Mouse (Mus musculus) thymus, adult 2 months (tissue): ENCODE measurements around the gene Dnajb4. TPM values are rescaled to one million over a fixed set of nuclear protein-coding genes. Genes with fewer than 3 reads are reported as not detected.

Experiments
- DNase-seq: peaks from one replicate; pipeline ENCODE4 v3.0.0; 2021
- H3K27ac ChIP-seq: fragments of 200-500 bp; 2 replicates; pipeline ENCODE4 v1.5.1; 2012; ENCODE audit warnings: low read length, control low read depth; ENCODE audit not compliant: control insufficient read depth, insufficient read depth
- H3K27me3 ChIP-seq: fragments of 200-500 bp; 2 replicates; pipeline ENCODE4 v1.6.1; 2012; ENCODE audit warnings: mild to moderate bottlenecking, low read length, moderate library complexity, mixed read lengths; ENCODE audit not compliant: control insufficient read depth, insufficient read depth
- H3K36me3 ChIP-seq: fragments of 200-500 bp; 2 replicates; pipeline ENCODE4 v1.6.1; 2012; ENCODE audit warnings: mild to moderate bottlenecking, low read length, moderate library complexity; ENCODE audit not compliant: control insufficient read depth, insufficient read depth
- H3K4me1 ChIP-seq: fragments of 200-500 bp; replicated peaks from 2 replicates; pipeline ENCODE4 v1.6.1; 2012; ENCODE audit warnings: low read length; ENCODE audit not compliant: control insufficient read depth, insufficient read depth
- H3K4me3 ChIP-seq: fragments of 200-500 bp; 2 replicates; pipeline ENCODE4 v1.5.1; 2012; ENCODE audit warnings: mild to moderate bottlenecking, low read length, control low read depth, moderate library complexity; ENCODE audit not compliant: control insufficient read depth, insufficient read depth
- CTCF ChIP-seq: fragments of 200-500 bp; IDR thresholded peaks from 2 replicates; pipeline ENCODE4 v1.5.1; 2012; ENCODE audit warnings: mild to moderate bottlenecking, control low read depth, low read length, moderate library complexity, borderline replicate concordance; ENCODE audit not compliant: control insufficient read depth, poor library complexity, insufficient read depth; ENCODE audit errors: extremely low read depth
- POLR2A ChIP-seq: fragments of 200-500 bp; IDR thresholded peaks from 2 replicates; pipeline ENCODE4 v1.6.1; 2012; ENCODE audit warnings: mild to moderate bottlenecking, low read length, control low read depth, moderate library complexity; ENCODE audit not compliant: control insufficient read depth, poor library complexity, insufficient read depth; ENCODE audit errors: extremely low read depth
- WGBS: fragments of 180-500 bp; shearing (Covaris S2); methylation state at CpG from one replicate; pipeline ENCODE4 v1.1.7; 2018; 5-methylcytosine and 5-hydroxymethylcytosine counted together
- polyA plus RNA-seq: library from polyadenylated mRNA; depleted of rRNA; stranded (reverse); fragments of >200 nt; gene quantifications from 2 replicates; pipeline ENCODE4 v1.2.3, GENCODE M21; 2012

Dnajb4 gene
- polyA plus RNA-seq, 1 experiment = 9.2 TPM

DNA sequence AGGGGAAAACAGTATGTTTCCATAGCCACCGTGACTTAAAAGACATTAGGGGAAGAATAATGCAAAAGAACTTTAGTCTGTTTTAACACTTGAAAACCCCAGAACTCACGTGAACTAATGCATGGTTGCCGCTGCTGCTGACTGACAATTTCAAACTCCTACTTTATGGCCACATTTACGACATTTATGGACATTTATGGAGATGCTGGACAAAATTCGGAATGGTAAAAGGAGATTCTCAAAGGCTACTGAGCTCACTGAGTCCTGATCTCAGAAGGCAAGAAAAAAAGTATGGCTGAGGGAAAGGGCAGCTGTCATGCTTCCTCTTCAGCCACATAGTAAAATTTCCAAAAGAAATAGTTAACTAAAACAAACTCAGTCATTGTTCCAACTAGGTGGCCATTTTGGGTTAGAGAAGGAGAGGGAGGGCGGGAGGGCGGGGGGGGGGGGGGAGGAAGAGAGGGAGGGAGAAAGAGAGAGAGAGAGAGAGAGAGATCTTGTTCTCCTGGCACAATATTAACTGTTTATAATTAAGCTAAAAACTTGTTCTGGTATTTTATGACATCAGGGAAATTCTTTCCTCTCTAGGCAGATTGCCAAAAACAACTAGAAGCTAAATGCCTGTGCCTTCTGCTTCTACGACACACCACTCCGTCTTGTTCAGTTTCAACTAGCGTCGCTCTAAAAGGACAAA lies 17.7 kb downstream of the Dnajb4 start:
- WGBS = 8% methylated on average over 11 of the region's 11 CpGs
- no peak for DNase-seq
- Histone ChIP-seq H3K27me3 (no peaks in the 10 kb centered on the region), H3K27ac (no peak overlapping the region; the same call in 1 of the 2 replicates), H3K4me3 (no peak overlapping the region), H3K4me1 (peaks cover 6% of the 10 kb centered on the region), H3K36me3 (no peaks in the 10 kb centered on the region; the same call in 1 of the 2 replicates)
- TF ChIP-seq POLR2A = no peak
- TF ChIP-seq CTCF = no peak

DNA sequence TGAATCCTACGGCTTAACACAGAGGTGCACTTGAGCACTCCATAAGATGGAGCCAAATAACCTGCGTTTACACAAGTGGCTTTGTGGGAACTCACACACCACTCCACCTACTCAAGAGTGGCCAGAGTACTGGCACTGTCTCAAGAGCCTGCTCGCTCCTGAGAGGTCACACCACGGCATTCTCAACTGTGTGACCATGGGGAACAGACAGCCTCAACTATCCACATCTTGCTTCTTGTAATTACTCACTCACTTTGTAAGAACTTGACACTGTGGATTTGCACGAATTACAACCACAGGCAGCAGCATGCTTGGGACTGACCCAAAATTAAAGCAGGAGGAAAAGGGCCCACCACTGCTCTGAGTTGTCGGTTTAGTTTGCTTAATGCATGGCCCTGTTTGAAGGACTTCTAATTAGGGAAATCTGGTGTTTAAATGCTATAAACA lies 18.3 kb downstream of the Dnajb4 start:
- Histone ChIP-seq H3K4me1 (peaks cover 6% of the 10 kb centered on the region), H3K27ac (peak overlapping the region; percentile 52), H3K4me3 (peak overlapping the region; percentile 63), H3K27me3 (no peaks in the 10 kb centered on the region), H3K36me3 (no peaks in the 10 kb centered on the region; the same call in 1 of the 2 replicates)
- TF ChIP-seq POLR2A (no peak), CTCF (no peak)
- no peak for DNase-seq
- 29% methylated on average over 6 of the region's 6 CpGs for WGBS

DNA sequence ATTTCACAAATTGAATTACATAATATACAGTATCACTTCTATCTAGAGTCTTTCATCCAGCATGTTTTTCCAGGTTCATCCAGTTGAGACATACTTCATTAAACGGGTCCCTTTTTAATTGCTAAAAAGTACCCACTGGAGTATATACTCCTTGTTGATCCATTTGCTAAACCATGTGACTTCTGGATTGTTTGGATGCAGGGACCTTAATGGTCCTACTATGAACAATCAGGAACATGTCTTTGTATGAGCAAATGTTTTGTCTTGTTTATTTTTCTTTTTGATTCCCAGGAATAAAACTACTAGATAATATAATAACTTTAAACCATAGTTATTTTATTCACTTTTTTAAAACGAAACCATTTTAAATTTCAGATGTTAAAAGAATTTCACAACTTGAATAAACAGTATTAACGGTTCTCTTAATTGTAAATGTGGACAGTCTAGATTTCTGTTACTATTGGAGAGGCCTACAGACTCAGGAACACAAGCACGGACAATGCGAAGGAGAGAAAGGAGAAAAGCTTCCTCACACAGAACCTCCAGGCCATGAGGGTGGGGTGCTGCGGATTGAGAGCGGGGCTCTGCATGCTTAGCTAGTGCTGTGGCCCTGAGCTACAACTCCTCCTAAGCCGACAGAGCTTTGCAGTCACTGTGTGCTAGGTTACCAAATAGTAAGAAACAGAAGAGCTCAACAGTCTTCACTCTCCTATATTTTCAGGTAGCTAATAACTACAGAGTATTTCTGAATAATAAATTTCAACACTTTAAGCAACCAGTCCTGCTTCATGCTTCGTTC lies 19.2 kb downstream of the Dnajb4 start:
- H3K36me3 ChIP-seq = peaks cover 7% of the 10 kb centered on the region; the same call in 1 of the 2 replicates
- DNase-seq = no peak
- no peak overlapping the region; the same call in 1 of the 2 replicates for H3K4me3 ChIP-seq
- WGBS = 92% methylated on average over 9 of the region's 9 CpGs
- no peaks in the 10 kb centered on the region for H3K27me3 ChIP-seq
- H3K27ac ChIP-seq = no peak overlapping the region
- TF ChIP-seq CTCF (no peak), POLR2A (no peak)
- peaks cover 6% of the 10 kb centered on the region for H3K4me1 ChIP-seq

DNA sequence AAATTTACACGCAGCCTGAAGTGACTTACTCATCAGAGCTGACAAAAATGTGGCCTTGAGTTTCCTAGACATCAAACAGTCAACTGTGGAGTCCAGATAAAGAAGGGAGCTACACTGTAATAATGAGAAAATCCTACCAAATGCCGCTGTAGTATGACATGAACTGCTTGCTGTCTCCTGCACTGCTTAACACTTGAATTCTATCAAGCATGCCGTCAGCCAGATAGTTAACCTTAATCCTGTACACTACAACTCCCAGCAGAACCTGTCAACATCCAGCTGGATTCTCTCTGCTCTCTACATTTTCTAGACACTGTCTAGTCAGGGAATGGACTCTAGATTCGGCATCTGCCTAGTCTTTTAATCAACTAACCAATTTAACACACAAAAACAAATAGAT lies 20.8 kb downstream of the Dnajb4 start:
- Histone ChIP-seq H3K4me3 (no peak overlapping the region), H3K27ac (no peak overlapping the region), H3K27me3 (no peaks in the 10 kb centered on the region), H3K36me3 (peaks cover 22% of the 10 kb centered on the region), H3K4me1 (peaks cover 6% of the 10 kb centered on the region)
- WGBS = 92% methylated on average over 4 of the region's 4 CpGs
- DNase-seq = no peak
- TF ChIP-seq POLR2A = no peak
- TF ChIP-seq CTCF = no peak

DNA sequence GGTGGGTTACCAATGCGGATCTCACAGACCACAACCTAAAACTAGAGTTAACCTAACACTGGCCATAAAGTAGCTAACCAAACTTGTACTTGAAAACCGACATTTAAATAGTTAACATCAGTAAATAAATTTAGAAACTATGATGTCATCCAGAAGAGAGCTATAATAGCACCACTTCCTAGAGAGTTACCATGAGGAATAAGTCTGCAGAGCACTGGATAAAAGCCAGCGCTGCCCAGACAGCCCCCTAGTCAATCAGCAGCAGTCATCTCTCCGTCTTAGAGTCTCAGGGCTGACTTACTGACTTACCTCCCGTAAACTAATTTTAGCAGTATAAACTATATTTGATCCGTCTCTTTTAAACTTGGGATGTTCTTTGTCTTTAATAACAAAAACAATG lies 24.0 kb downstream of the Dnajb4 start:
- Histone ChIP-seq H3K36me3 (peaks cover 27% of the 10 kb centered on the region), H3K4me3 (no peak overlapping the region), H3K27ac (no peak overlapping the region), H3K4me1 (peaks cover 2% of the 10 kb centered on the region), H3K27me3 (no peaks in the 10 kb centered on the region)
- TF ChIP-seq POLR2A (no peak), CTCF (no peak)
- DNase-seq = no peak
- WGBS = 96% methylated on average over 6 of the region's 6 CpGs

DNA sequence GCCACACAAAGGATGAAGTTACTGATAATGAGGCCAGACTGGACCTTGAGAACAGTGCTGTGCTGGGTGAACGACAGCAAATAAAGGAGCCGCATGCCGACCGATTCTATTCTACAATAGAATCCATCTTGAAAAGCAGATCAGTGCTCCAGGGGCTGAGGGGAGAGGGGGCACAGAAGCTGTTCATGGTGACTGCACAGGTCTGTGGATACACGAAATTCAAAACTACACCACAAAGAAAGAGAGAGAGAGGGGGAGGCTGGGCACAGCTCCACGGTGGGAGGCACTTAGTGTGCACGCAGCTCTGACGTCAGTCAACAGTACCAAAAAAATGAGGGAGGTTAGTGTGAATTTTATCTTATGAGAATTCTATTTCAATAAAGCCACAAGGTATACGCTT lies 26.6 kb downstream of the Dnajb4 start:
- 97% methylated on average over 9 of the region's 9 CpGs for WGBS
- no peaks in the 10 kb centered on the region for H3K4me1 ChIP-seq
- no peak overlapping the region for H3K27ac ChIP-seq
- no peak for DNase-seq
- no peak overlapping the region for H3K4me3 ChIP-seq
- H3K27me3 ChIP-seq = no peaks in the 10 kb centered on the region
- TF ChIP-seq POLR2A (no peak), CTCF (no peak)
- H3K36me3 ChIP-seq = peaks cover 27% of the 10 kb centered on the region
